Mouse (Mus musculus): ENCODE data around the gene Dhrs2. TPM values are rescaled to one million over a fixed set of nuclear protein-coding genes. Genes with fewer than 3 reads are reported as not detected.

Gene Dhrs2
- polyA plus RNA-seq, 1 experiment = not detected

GRCm38 (mm10) chr14:55223172-55223571 is 1.4 kb downstream of the Dhrs2 start:
- H3K36me3 ChIP-seq (ENCODE audit: control insufficient read depth) = no peaks in the 10 kb centered on the region
- no peak overlapping the region for H3K4me3 ChIP-seq (replicated peaks)
- TF ChIP-seq GATA1 (IDR thresholded peaks at IDR 0.05; ENCODE audit: low read length) (no peak), TAL1 (IDR thresholded peaks at IDR 0.05; ENCODE audit: low read length) (no peak)
- H3K4me1 ChIP-seq (ENCODE audit: control insufficient read depth) = no peaks in the 10 kb centered on the region
- no peaks in the 10 kb centered on the region for H3K9me3 ChIP-seq (ENCODE audit: control insufficient read depth, low read length)
- no peaks in the 10 kb centered on the region for H3K27me3 ChIP-seq (ENCODE audit: control insufficient read depth)

GRCm38 (mm10) chr14:55234639-55235038 is 12.8 kb downstream of the Dhrs2 start:
- H3K4me1 ChIP-seq (ENCODE audit: control insufficient read depth) = no peaks in the 10 kb centered on the region
- H3K4me3 ChIP-seq (replicated peaks) = no peak overlapping the region
- TF ChIP-seq GATA1 (IDR thresholded peaks at IDR 0.05; ENCODE audit: low read length) = no peak
- TF ChIP-seq TAL1 (IDR thresholded peaks at IDR 0.05; ENCODE audit: low read length) = no peak
- H3K36me3 ChIP-seq (ENCODE audit: control insufficient read depth) = no peaks in the 10 kb centered on the region
- H3K27me3 ChIP-seq (ENCODE audit: control insufficient read depth) = no peaks in the 10 kb centered on the region
- H3K9me3 ChIP-seq (ENCODE audit: control insufficient read depth, low read length) = no peaks in the 10 kb centered on the region

GRCm38 (mm10) chr14:55236685-55237084 is 14.9 kb downstream of the Dhrs2 start:
- Histone ChIP-seq H3K4me3 (replicated peaks) (no peak overlapping the region), H3K9me3 (ENCODE audit: control insufficient read depth, low read length) (no peaks in the 10 kb centered on the region), H3K4me1 (ENCODE audit: control insufficient read depth) (no peaks in the 10 kb centered on the region), H3K27me3 (ENCODE audit: control insufficient read depth) (no peaks in the 10 kb centered on the region), H3K36me3 (ENCODE audit: control insufficient read depth) (no peaks in the 10 kb centered on the region)
- no peak for TF ChIP-seq TAL1 (IDR thresholded peaks at IDR 0.05; ENCODE audit: low read length)
- TF ChIP-seq GATA1 (IDR thresholded peaks at IDR 0.05; ENCODE audit: low read length) = no peak

GRCm38 (mm10) chr14:55242664-55243063 is 20.9 kb downstream of the Dhrs2 start:
- Histone ChIP-seq H3K27me3 (ENCODE audit: control insufficient read depth) (no peaks in the 10 kb centered on the region), H3K4me3 (replicated peaks) (no peak overlapping the region), H3K4me1 (ENCODE audit: control insufficient read depth) (no peaks in the 10 kb centered on the region), H3K9me3 (ENCODE audit: control insufficient read depth, low read length) (no peaks in the 10 kb centered on the region), H3K36me3 (ENCODE audit: control insufficient read depth) (no peaks in the 10 kb centered on the region)
- TF ChIP-seq TAL1 (IDR thresholded peaks at IDR 0.05; ENCODE audit: low read length) = no peak
- no peak for TF ChIP-seq GATA1 (IDR thresholded peaks at IDR 0.05; ENCODE audit: low read length)

- TF ChIP-seq TAL1 (IDR thresholded peaks at IDR 0.05; ENCODE audit: low read length) = no peak
- no peak for TF ChIP-seq GATA1 (IDR thresholded peaks at IDR 0.05; ENCODE audit: low read length)
- no peaks in the 10 kb centered on the region for H3K36me3 ChIP-seq (ENCODE audit: control insufficient read depth)
- no peak overlapping the region for H3K4me3 ChIP-seq (replicated peaks)
- no peaks in the 10 kb centered on the region for H3K27me3 ChIP-seq (ENCODE audit: control insufficient read depth)
- H3K9me3 ChIP-seq (ENCODE audit: control insufficient read depth, low read length) = no peaks in the 10 kb centered on the region
- no peaks in the 10 kb centered on the region for H3K4me1 ChIP-seq (ENCODE audit: control insufficient read depth)
These were observed 25.4 kb downstream of the Dhrs2 start for GRCm38 (mm10) chr14:55247181-55247580.

- no peaks in the 10 kb centered on the region for H3K9me3 ChIP-seq (ENCODE audit: control insufficient read depth, low read length)
- no peaks in the 10 kb centered on the region for H3K4me1 ChIP-seq (ENCODE audit: control insufficient read depth)
- TF ChIP-seq TAL1 (IDR thresholded peaks at IDR 0.05; ENCODE audit: low read length) (no peak), GATA1 (IDR thresholded peaks at IDR 0.05; ENCODE audit: low read length) (no peak)
These were observed 26.5 kb downstream of the Dhrs2 start for GRCm38 (mm10) chr14:55248284-55248683.

GRCm38 (mm10) chr14:55253580-55253979 is 31.8 kb downstream of the Dhrs2 start:
- Histone ChIP-seq H3K9me3 (ENCODE audit: control insufficient read depth, low read length) (no peaks in the 10 kb centered on the region), H3K27me3 (ENCODE audit: control insufficient read depth) (no peaks in the 10 kb centered on the region)

More at GRCm38 (mm10) chr14:55248284-55248683, 26.5 kb downstream of the Dhrs2 start:
- H3K27me3 ChIP-seq (ENCODE audit: control insufficient read depth) = no peaks in the 10 kb centered on the region
- no peaks in the 10 kb centered on the region for H3K36me3 ChIP-seq (ENCODE audit: control insufficient read depth)
- no peak overlapping the region for H3K4me3 ChIP-seq (replicated peaks)

GRCm38 (mm10) chr14:55255443-55255842 is 33.6 kb downstream of the Dhrs2 start:
- Histone ChIP-seq H3K36me3 (ENCODE audit: control insufficient read depth) (no peaks in the 10 kb centered on the region), H3K27me3 (ENCODE audit: control insufficient read depth) (no peaks in the 10 kb centered on the region), H3K4me3 (replicated peaks) (no peak overlapping the region), H3K9me3 (ENCODE audit: control insufficient read depth, low read length) (no peaks in the 10 kb centered on the region), H3K4me1 (ENCODE audit: control insufficient read depth) (no peaks in the 10 kb centered on the region)
- TF ChIP-seq GATA1 (IDR thresholded peaks at IDR 0.05; ENCODE audit: low read length) (no peak), TAL1 (IDR thresholded peaks at IDR 0.05; ENCODE audit: low read length) (no peak)

More at GRCm38 (mm10) chr14:55253580-55253979, 31.8 kb downstream of the Dhrs2 start:
- no peak for TF ChIP-seq TAL1 (IDR thresholded peaks at IDR 0.05; ENCODE audit: low read length)
- TF ChIP-seq GATA1 (IDR thresholded peaks at IDR 0.05; ENCODE audit: low read length) = no peak
- Histone ChIP-seq H3K4me1 (ENCODE audit: control insufficient read depth) (no peaks in the 10 kb centered on the region), H3K4me3 (replicated peaks) (no peak overlapping the region), H3K36me3 (ENCODE audit: control insufficient read depth) (no peaks in the 10 kb centered on the region)

GRCm38 (mm10) chr14:55271158-55271557 is 49.4 kb downstream of the Dhrs2 start:
- Histone ChIP-seq H3K4me1 (ENCODE audit: control insufficient read depth) (no peaks in the 10 kb centered on the region), H3K27me3 (ENCODE audit: control insufficient read depth) (no peaks in the 10 kb centered on the region), H3K4me3 (replicated peaks) (no peak overlapping the region), H3K9me3 (ENCODE audit: control insufficient read depth, low read length) (no peaks in the 10 kb centered on the region), H3K36me3 (ENCODE audit: control insufficient read depth) (no peaks in the 10 kb centered on the region)
- TF ChIP-seq TAL1 (IDR thresholded peaks at IDR 0.05; ENCODE audit: low read length) (no peak), GATA1 (IDR thresholded peaks at IDR 0.05; ENCODE audit: low read length) (no peak)

GRCm38 (mm10) chr14:55273023-55273422 is 51.2 kb downstream of the Dhrs2 start:
- Histone ChIP-seq H3K9me3 (ENCODE audit: control insufficient read depth, low read length) (no peaks in the 10 kb centered on the region), H3K4me3 (replicated peaks) (no peak overlapping the region), H3K4me1 (ENCODE audit: control insufficient read depth) (no peaks in the 10 kb centered on the region), H3K36me3 (ENCODE audit: control insufficient read depth) (no peaks in the 10 kb centered on the region), H3K27me3 (ENCODE audit: control insufficient read depth) (no peaks in the 10 kb centered on the region)
- TF ChIP-seq GATA1 (IDR thresholded peaks at IDR 0.05; ENCODE audit: low read length) (no peak), TAL1 (IDR thresholded peaks at IDR 0.05; ENCODE audit: low read length) (no peak)

Measured in erythroblast, embryonic 14.5 days (primary cell).